Comparison of ENCODE assay signal across 10 mouse cellular contexts in the genomic region with DNA sequence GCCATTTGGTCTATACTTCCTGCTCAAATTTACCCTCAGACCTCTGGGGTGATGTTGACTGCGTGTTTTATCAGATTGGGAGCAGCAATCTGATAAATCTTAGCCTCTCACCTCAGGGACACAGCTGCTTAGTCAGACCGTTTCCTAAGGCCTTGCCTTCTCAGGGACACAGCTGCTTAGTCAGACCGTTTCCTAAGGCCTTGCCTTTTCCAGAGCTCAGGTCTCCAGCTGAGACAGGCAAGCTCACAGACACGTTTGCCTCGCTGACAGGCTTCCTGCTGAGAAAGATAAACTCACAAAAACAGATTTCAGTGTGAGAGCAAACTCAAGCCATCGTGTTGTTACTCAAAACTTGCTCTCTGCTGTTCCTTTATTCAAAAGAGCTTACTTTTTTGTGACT. TPM values are rescaled to one million over a fixed set of nuclear protein-coding genes. Genes with fewer than 3 reads are reported as not detected.
A peak's percentile ranks its signal among the peaks of the same experiment; 100 is the strongest.
DNase-seq lines count a peak whose midpoint lies in the region; ATAC-seq and TF ChIP-seq lines count a peak whose summit lies in the region.
"Had no signal": no experiment of that assay in that cellular context is flagged by ENCODE, and none has a peak within 500 bp of the region (broad histone marks: within the 10 kb centered on the region; RNA-seq: fewer than 3 reads in every experiment).

No protein-coding gene starts in this region.

- no peak overlapping the region for H3K9ac ChIP-seq in forebrain, embryonic 14.5 days (ENCODE audit: low read length)
- H3K9ac ChIP-seq in stomach, embryonic 14.5 days (replicated peaks; ENCODE audit: low read depth, low read length): 0 out of 2 replicates have a peak overlapping the region, but pooled peaks have one; percentile 28
- no peak overlapping the region for H3K9ac ChIP-seq in stomach, postnatal 0 days (ENCODE audit: low read length)
- peak overlapping the region; percentile 79 for H3K9ac ChIP-seq in heart, embryonic 14.5 days (ENCODE audit: low read length)

- 9% methylated on average over 6 of the region's 6 CpGs for WGBS in forebrain, embryonic 10.5 days
- 8% methylated on average over 6 of the region's 6 CpGs for WGBS in forebrain, embryonic 14.5 days
- 14% methylated on average over 6 of the region's 6 CpGs for WGBS in stomach, embryonic 14.5 days
- 20% methylated on average over 6 of the region's 6 CpGs for WGBS in stomach, postnatal 0 days
- WGBS in heart, embryonic 14.5 days: under 1% methylated on average over 6 of the region's 6 CpGs

- H3K4me1 ChIP-seq in forebrain, embryonic 10.5 days: peaks cover 30% of the 10 kb centered on the region
- no peaks in the 10 kb centered on the region for H3K4me1 ChIP-seq in forebrain, embryonic 14.5 days (ENCODE audit: control insufficient read depth, insufficient read depth, low read length)
- H3K4me1 ChIP-seq in stomach, embryonic 14.5 days (ENCODE audit: control insufficient read depth, insufficient read depth, low read length): no peaks in the 10 kb centered on the region
- no peaks in the 10 kb centered on the region for H3K4me1 ChIP-seq in stomach, postnatal 0 days (replicated peaks; ENCODE audit: control insufficient read depth, insufficient read depth)
- peaks cover 24 to 29% of the 10 kb centered on the region in 2 experiments for H3K4me1 ChIP-seq in heart, embryonic 14.5 days (ENCODE audit: control insufficient read depth in 2 of 2, insufficient read depth in 2 of 2, low read length in 2 of 2)

- H3K27me3 ChIP-seq in forebrain, embryonic 10.5 days (ENCODE audit: poor library complexity, severe bottlenecking): no peaks in the 10 kb centered on the region
- no peaks in the 10 kb centered on the region for H3K27me3 ChIP-seq in forebrain, embryonic 14.5 days (replicated peaks; ENCODE audit: control insufficient read depth, insufficient read depth, low read length)
- H3K27me3 ChIP-seq in stomach, embryonic 14.5 days (ENCODE audit: control insufficient read depth, insufficient read depth, low read length): no peaks in the 10 kb centered on the region
- no peaks in the 10 kb centered on the region for H3K27me3 ChIP-seq in stomach, postnatal 0 days (ENCODE audit: control insufficient read depth, insufficient read depth, low read length)
- no peaks in the 10 kb centered on the region for H3K27me3 ChIP-seq in heart, embryonic 14.5 days (ENCODE audit: control insufficient read depth, insufficient read depth, low read length)

- no peak for DNase-seq in forebrain, embryonic 10.5 days (ENCODE audit: extremely low spot score, low spot score)
- no peak for DNase-seq in forebrain, embryonic 14.5 days (ENCODE audit: low spot score)
- DNase-seq in stomach, postnatal 0 days (ENCODE audit: low spot score): no peak
- DNase-seq in frontal cortex, postnatal 25 days (ENCODE audit: low spot score in 2 of 2): no peak
- DNase-seq in cerebellum, adult 11 months: no peak
- DNase-seq: cerebellum, adult 9-10 months; kidney, adult 9 months had no signal

- TF ChIP-seq EP300 in stomach, postnatal 0 days (optimal IDR thresholded peaks at IDR 0.05): no peak

- H3K27ac ChIP-seq in forebrain, embryonic 10.5 days: peak overlapping the region; percentile 56; the same call in 1 of the 2 replicates
- no peak overlapping the region for H3K27ac ChIP-seq in forebrain, embryonic 14.5 days (ENCODE audit: low read depth, low read length)
- no peak overlapping the region for H3K27ac ChIP-seq in stomach, embryonic 14.5 days (ENCODE audit: low read length)
- no peak overlapping the region for H3K27ac ChIP-seq in stomach, postnatal 0 days (replicated peaks)
- H3K27ac ChIP-seq in heart, embryonic 14.5 days (replicated peaks in 1 of 2; ENCODE audit: control insufficient read depth in 1 of 2, insufficient read depth in 1 of 2, low read depth in 2 of 2, low read length in 2 of 2): peak overlapping the region; percentile 86 to 96

- ATAC-seq in forebrain, embryonic 14.5 days: no peak
- no peak for ATAC-seq in stomach, embryonic 14.5 days (ENCODE audit: insufficient number of reproducible peaks, insufficient read depth, low FRiP score, low read depth)
- ATAC-seq in stomach, postnatal 0 days (ENCODE audit: low FRiP score, low TSS enrichment): no peak
- ATAC-seq in heart, embryonic 14.5 days (ENCODE audit: insufficient number of reproducible peaks, insufficient read depth, low FRiP score, low read depth): no peak
- no peak for ATAC-seq in cerebellum, adult (ENCODE audit: insufficient number of reproducible peaks, low FRiP score, low TSS enrichment)

- no peaks in the 10 kb centered on the region for H3K9me3 ChIP-seq in forebrain, embryonic 10.5 days
- H3K9me3 ChIP-seq in forebrain, embryonic 14.5 days (replicated peaks; ENCODE audit: control insufficient read depth, low read length): no peaks in the 10 kb centered on the region
- H3K9me3 ChIP-seq in stomach, embryonic 14.5 days (ENCODE audit: control insufficient read depth, low read depth, low read length): no peaks in the 10 kb centered on the region
- no peaks in the 10 kb centered on the region for H3K9me3 ChIP-seq in stomach, postnatal 0 days (ENCODE audit: control insufficient read depth, low read length)
- no peaks in the 10 kb centered on the region for H3K9me3 ChIP-seq in heart, embryonic 14.5 days (ENCODE audit: control insufficient read depth, low read length)

- no peak for TF ChIP-seq CTCF in stomach, postnatal 0 days (IDR thresholded peaks at IDR 0.05; ENCODE audit: low read depth)

- H3K36me3 ChIP-seq in forebrain, embryonic 10.5 days (replicated peaks): no peaks in the 10 kb centered on the region
- H3K36me3 ChIP-seq in forebrain, embryonic 14.5 days (ENCODE audit: control insufficient read depth, insufficient read depth, low read length): no peaks in the 10 kb centered on the region
- H3K36me3 ChIP-seq in stomach, embryonic 14.5 days (ENCODE audit: control insufficient read depth, insufficient read depth, low read length): no peaks in the 10 kb centered on the region
- H3K36me3 ChIP-seq in stomach, postnatal 0 days (ENCODE audit: control insufficient read depth, insufficient read depth, low read length): no peaks in the 10 kb centered on the region
- peaks cover 15% of the 10 kb centered on the region for H3K36me3 ChIP-seq in heart, embryonic 14.5 days (ENCODE audit: control insufficient read depth, insufficient read depth, low read length)

- H3K4me2 ChIP-seq in forebrain, embryonic 14.5 days (ENCODE audit: low read length): no peak overlapping the region
- no peak overlapping the region for H3K4me2 ChIP-seq in stomach, embryonic 14.5 days (replicated peaks; ENCODE audit: low read depth, low read length)
- H3K4me2 ChIP-seq in stomach, postnatal 0 days (replicated peaks; ENCODE audit: low read depth): no peak overlapping the region
- peak overlapping the region; percentile 76 for H3K4me2 ChIP-seq in heart, embryonic 14.5 days (ENCODE audit: low read length)

- H3K4me3 ChIP-seq in forebrain, embryonic 10.5 days: no peak overlapping the region
- no peak overlapping the region for H3K4me3 ChIP-seq in forebrain, embryonic 14.5 days (ENCODE audit: low read depth, low read length)
- no peak overlapping the region for H3K4me3 ChIP-seq in stomach, embryonic 14.5 days (ENCODE audit: low read depth, low read length)
- H3K4me3 ChIP-seq in stomach, postnatal 0 days (ENCODE audit: low read depth, low read length): no peak overlapping the region
- H3K4me3 ChIP-seq in heart, embryonic 14.5 days (ENCODE audit: control insufficient read depth in 1 of 2, insufficient read depth in 1 of 2, low read depth in 1 of 2, low read length in 2 of 2): peak overlapping the region in 1 of 2 experiments; percentile 46; a peak in 1 of 4 replicates

RNA-seq across cellular contexts. Expression of a gene that starts 1.9 kb away (rescaled TPM):
- polyA plus RNA-seq in forebrain, embryonic 10.5 days (2016; fragmentation: Nextera tagmentation; extraction: Ambion mirVana): 9.4 and 11.2 TPM in 2 replicates
- 14.3 and 17.2 TPM in 2 replicates for polyA plus RNA-seq in forebrain, embryonic 14.5 days (2014; fragmentation: Nextera tagmentation; extraction: Ambion mirVana)
- polyA plus RNA-seq in stomach, embryonic 14.5 days (2014; fragmentation: Nextera tagmentation; extraction: Ambion mirVana): 48.3 and 49.4 TPM in 2 replicates
- 22.8 and 23.4 TPM in 2 replicates for polyA plus RNA-seq in stomach, postnatal 0 days (2015; fragmentation: Nextera tagmentation; extraction: Ambion mirVana)
- 87.0 and 90.8 TPM in 2 replicates for polyA plus RNA-seq in heart, embryonic 14.5 days (2014; fragmentation: Nextera tagmentation; extraction: Ambion mirVana)

RNA-seq across cellular contexts. Expression of a gene that starts 49.4 kb away (rescaled TPM):
- polyA plus RNA-seq in forebrain, embryonic 10.5 days (2016; fragmentation: Nextera tagmentation; extraction: Ambion mirVana): 9.5 and 10.4 TPM in 2 replicates
- polyA plus RNA-seq in forebrain, embryonic 14.5 days (2014; fragmentation: Nextera tagmentation; extraction: Ambion mirVana): 6.5 and 8.7 TPM in 2 replicates
- polyA plus RNA-seq in stomach, embryonic 14.5 days (2014; fragmentation: Nextera tagmentation; extraction: Ambion mirVana): 43.4 and 45.8 TPM in 2 replicates
- 18.1 and 18.2 TPM in 2 replicates for polyA plus RNA-seq in stomach, postnatal 0 days (2015; fragmentation: Nextera tagmentation; extraction: Ambion mirVana)
- polyA plus RNA-seq in heart, embryonic 14.5 days (2014; fragmentation: Nextera tagmentation; extraction: Ambion mirVana): 44.6 and 55.3 TPM in 2 replicates

Comparison
In these comparisons a context has a peak if more than half of its experiments do, and no peak if none do; other contexts are left out.
1. H3K27ac ChIP-seq: peak in forebrain, embryonic 10.5 days (single experiment) and heart, embryonic 14.5 days (2 of 2); none in forebrain, embryonic 14.5 days (single experiment), stomach, embryonic 14.5 days (single experiment) and stomach, postnatal 0 days (single experiment).
2. H3K9ac ChIP-seq: peak in stomach, embryonic 14.5 days (single experiment) and heart, embryonic 14.5 days (single experiment); none in forebrain, embryonic 14.5 days (single experiment) and stomach, postnatal 0 days (single experiment).